Comparison of ENCODE assay signal across 8 mouse cellular contexts in the genomic region with DNA sequence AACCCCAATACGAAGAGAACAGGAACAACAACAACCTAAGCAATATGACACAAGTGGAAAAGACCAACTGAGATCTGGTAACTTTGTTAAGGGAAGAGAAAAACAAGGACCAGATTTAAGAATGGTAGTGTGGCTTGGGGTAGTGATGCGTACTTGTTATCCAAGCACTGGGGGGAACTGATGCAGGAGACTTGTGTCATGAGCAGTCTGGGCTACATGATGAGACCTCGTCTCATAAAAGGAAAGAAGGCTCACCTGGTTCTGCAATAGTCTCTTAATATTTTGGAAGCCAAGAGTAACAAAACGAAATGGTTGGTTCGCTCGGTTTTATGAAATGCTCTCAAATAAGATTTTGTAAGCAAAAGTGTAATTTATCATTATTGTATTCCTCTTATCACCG. TPM values are rescaled to one million over a fixed set of nuclear protein-coding genes. Genes with fewer than 3 reads are reported as not detected.
A peak's percentile ranks its signal among the peaks of the same experiment; 100 is the strongest.
DNase-seq lines count a peak whose midpoint lies in the region; ATAC-seq and TF ChIP-seq lines count a peak whose summit lies in the region.

No protein-coding gene starts in this region.

- no peaks in the 10 kb centered on the region for H3K4me1 ChIP-seq in cerebellum, adult 2 months (ENCODE audit: control insufficient read depth, insufficient read depth, low read length)
- H3K4me1 ChIP-seq in megakaryocyte, embryonic 14.5 days: peaks cover 25% of the 10 kb centered on the region; the same call in 1 of the 2 replicates
- peaks cover 34% of the 10 kb centered on the region for H3K4me1 ChIP-seq in liver, embryonic 12.5 days
- H3K4me1 ChIP-seq in stomach, embryonic 16.5 days (ENCODE audit: control insufficient read depth, insufficient read depth, low read length): peaks cover 3% of the 10 kb centered on the region; the same call in 1 of the 2 replicates

- H3K4me2 ChIP-seq in liver, embryonic 12.5 days: peak overlapping the region; percentile 76
- H3K4me2 ChIP-seq in stomach, embryonic 16.5 days (ENCODE audit: low read depth, low read length): peak overlapping the region; percentile 82

- no peaks in the 10 kb centered on the region for H3K27me3 ChIP-seq in cerebellum, adult 2 months (ENCODE audit: control insufficient read depth, insufficient read depth, low read length)
- H3K27me3 ChIP-seq in megakaryocyte, embryonic 14.5 days (replicated peaks): no peaks in the 10 kb centered on the region
- no peaks in the 10 kb centered on the region for H3K27me3 ChIP-seq in liver, embryonic 12.5 days (replicated peaks)
- H3K27me3 ChIP-seq in stomach, embryonic 16.5 days (ENCODE audit: control insufficient read depth, insufficient read depth, low read length): no peaks in the 10 kb centered on the region

- TF ChIP-seq CTCF in cerebellum, adult 2 months (IDR thresholded peaks at IDR 0.05; ENCODE audit: borderline replicate concordance, insufficient read depth, low read depth, low read length): no peak

- no peak for DNase-seq in cerebellum, adult 2 months
- DNase-seq in cerebellum, adult 11 months: no peak
- no peak for DNase-seq in c-Kit-positive CD71-positive TER-119-positive erythroid progenitor cells, embryonic 14.5 days (ENCODE audit: low spot score)
- DNase-seq in layer of hippocampus, adult 18-20 months (ENCODE audit: low spot score in 2 of 2): no peak

- 33% methylated on average over 7 of the region's 7 CpGs for WGBS in cerebellum, adult 2 months
- 33% methylated on average over 7 of the region's 7 CpGs for WGBS in liver, embryonic 12.5 days (ENCODE audit: insufficient replicate concordance)
- WGBS in stomach, embryonic 16.5 days: 36% methylated on average over 7 of the region's 7 CpGs

- peak overlapping the region; percentile 93 for H3K4me3 ChIP-seq in cerebellum, adult 2 months (replicated peaks; ENCODE audit: insufficient read depth, low read depth, low read length)
- peak overlapping the region; percentile 94 for H3K4me3 ChIP-seq in megakaryocyte, embryonic 14.5 days (replicated peaks)
- peak overlapping the region; percentile 69 for H3K4me3 ChIP-seq in liver, embryonic 12.5 days
- H3K4me3 ChIP-seq in stomach, embryonic 16.5 days (replicated peaks; ENCODE audit: low read length): peak overlapping the region; percentile 67

- no peaks in the 10 kb centered on the region for H3K36me3 ChIP-seq in megakaryocyte, embryonic 14.5 days (replicated peaks; ENCODE audit: low read length)
- peaks cover 14% of the 10 kb centered on the region; the same call in 1 of the 2 replicates for H3K36me3 ChIP-seq in liver, embryonic 12.5 days
- H3K36me3 ChIP-seq in stomach, embryonic 16.5 days (ENCODE audit: control insufficient read depth, insufficient read depth, low read length): no peaks in the 10 kb centered on the region

- no peak overlapping the region for H3K27ac ChIP-seq in cerebellum, adult 2 months (ENCODE audit: insufficient read depth, low read length)
- no peak overlapping the region for H3K27ac ChIP-seq in liver, embryonic 12.5 days
- no peak overlapping the region for H3K27ac ChIP-seq in stomach, embryonic 16.5 days (ENCODE audit: low read length)

- peak overlapping the region; percentile 75 for H3K9ac ChIP-seq in liver, embryonic 12.5 days
- peak overlapping the region; percentile 96 for H3K9ac ChIP-seq in stomach, embryonic 16.5 days (ENCODE audit: low read length)

- TF ChIP-seq POLR2A in cerebellum, adult 2 months (IDR thresholded peaks at IDR 0.05; ENCODE audit: borderline replicate concordance, insufficient read depth, low read length): no peak

- no peak for ATAC-seq in megakaryocyte, adult 5-6 weeks (ENCODE audit: poor library complexity, severe bottlenecking)
- no peak for ATAC-seq in liver, embryonic 12.5 days
- ATAC-seq in stomach, embryonic 16.5 days (ENCODE audit: insufficient read depth, low FRiP score): no peak

- no peaks in the 10 kb centered on the region for H3K9me3 ChIP-seq in megakaryocyte, embryonic 14.5 days
- H3K9me3 ChIP-seq in liver, embryonic 12.5 days (replicated peaks): no peaks in the 10 kb centered on the region
- H3K9me3 ChIP-seq in stomach, embryonic 16.5 days (replicated peaks; ENCODE audit: control insufficient read depth, low read length): no peaks in the 10 kb centered on the region

RNA-seq across cellular contexts. Expression of gene Rab6a, which starts 25.0 kb away (rescaled TPM):
- 252 and 259 TPM in 2 replicates for polyA plus RNA-seq in cerebellum, adult 2 months (2012; rRNA removed)
- 25.4 and 50.0 TPM in 2 replicates for polyA plus RNA-seq in megakaryocyte, embryonic 14.5 days (2012; ENCODE audit: insufficient read depth, low replicate concordance)
- total RNA-seq in megakaryocyte, adult 5-6 weeks (2015): 102 and 106 TPM in 2 replicates
- 87.5 and 100 TPM in 2 replicates for total RNA-seq in megakaryocyte, adult 5-6 weeks (2017)
- polyA plus RNA-seq in liver, embryonic 12.5 days (2016; fragmentation: Nextera tagmentation; extraction: Ambion mirVana): 60.7 and 62.0 TPM in 2 replicates
- polyA plus RNA-seq in stomach, embryonic 16.5 days (2015; fragmentation: Nextera tagmentation; extraction: Ambion mirVana): 78.0 and 84.9 TPM in 2 replicates
- total RNA-seq in layer of hippocampus, adult 18-20 months (2021): 100 to 1,000 TPM; 373 to 390 TPM

RNA-seq across cellular contexts. Expression of gene Mrpl48, which starts 25.9 kb away (rescaled TPM):
- 95.5 and 96.5 TPM in 2 replicates for polyA plus RNA-seq in cerebellum, adult 2 months (2012; rRNA removed)
- 6.0 TPM in 1 of 2 replicates, not detected in the other for polyA plus RNA-seq in megakaryocyte, embryonic 14.5 days (2012; ENCODE audit: insufficient read depth, low replicate concordance)
- 49.4 and 54.0 TPM in 2 replicates for total RNA-seq in megakaryocyte, adult 5-6 weeks (2015)
- total RNA-seq in megakaryocyte, adult 5-6 weeks (2017): 62.2 and 83.3 TPM in 2 replicates
- polyA plus RNA-seq in liver, embryonic 12.5 days (2016; fragmentation: Nextera tagmentation; extraction: Ambion mirVana): 53.2 and 56.3 TPM in 2 replicates
- 68.9 and 76.9 TPM in 2 replicates for polyA plus RNA-seq in stomach, embryonic 16.5 days (2015; fragmentation: Nextera tagmentation; extraction: Ambion mirVana)
- 10 to 100 TPM; 70.4 to 74.7 TPM for total RNA-seq in layer of hippocampus, adult 18-20 months (2021)

RNA-seq across cellular contexts. Expression of gene Coa4, which starts 45.4 kb away (rescaled TPM):
- polyA plus RNA-seq in cerebellum, adult 2 months (2012; rRNA removed): 12.7 and 13.0 TPM in 2 replicates
- 3.6 and 17.4 TPM in 2 replicates for polyA plus RNA-seq in megakaryocyte, embryonic 14.5 days (2012; ENCODE audit: insufficient read depth, low replicate concordance)
- 24.7 and 31.5 TPM in 2 replicates for total RNA-seq in megakaryocyte, adult 5-6 weeks (2015)
- total RNA-seq in megakaryocyte, adult 5-6 weeks (2017): 19.4 and 23.0 TPM in 2 replicates
- polyA plus RNA-seq in liver, embryonic 12.5 days (2016; fragmentation: Nextera tagmentation; extraction: Ambion mirVana): 15.1 and 18.1 TPM in 2 replicates
- polyA plus RNA-seq in stomach, embryonic 16.5 days (2015; fragmentation: Nextera tagmentation; extraction: Ambion mirVana): 28.6 and 34.3 TPM in 2 replicates
- 1 to 10 TPM; 8.0 TPM for total RNA-seq in layer of hippocampus, adult 18-20 months (2021)
